Mouse (Mus musculus) cortical plate, adult 2 months (tissue): ENCODE measurements at regions not wholly inside any gene's neighbourhood (a gene's known extent, or its start where the extent isn't known, plus 50 kb on each side); places are given as distances from the start of the nearest gene placed in this dataset.

Experiments used
- H3K27ac ChIP-seq: fragments of 200-500 bp; 2 replicates; pipeline ENCODE4 v1.5.1; 2012; ENCODE audit warnings: low read length, control low read depth, inconsistent platforms; ENCODE audit not compliant: insufficient read depth
- H3K4me1 ChIP-seq: fragments of 200-500 bp; 2 replicates; pipeline ENCODE4 v1.6.1; 2011; ENCODE audit warnings: low read length; ENCODE audit not compliant: control insufficient read depth, insufficient read depth
- H3K4me3 ChIP-seq: fragments of 200-500 bp; 2 replicates; pipeline ENCODE4 v1.5.1; 2011; ENCODE audit warnings: mild to moderate bottlenecking, low read length, control low read depth; ENCODE audit not compliant: insufficient read depth
- CTCF ChIP-seq: fragments of 200-500 bp; IDR thresholded peaks from 2 replicates; pipeline ENCODE4 v1.5.1; 2011; ENCODE audit warnings: mild to moderate bottlenecking, control low read depth, low read length; ENCODE audit not compliant: insufficient read depth; ENCODE audit errors: extremely low read depth
- POLR2A ChIP-seq: fragments of 200-500 bp; IDR thresholded peaks from 2 replicates; pipeline ENCODE4 v1.6.1; 2011; ENCODE audit warnings: mild to moderate bottlenecking, low read length, control low read depth; ENCODE audit not compliant: insufficient read depth; ENCODE audit errors: extremely low read depth

DNA sequence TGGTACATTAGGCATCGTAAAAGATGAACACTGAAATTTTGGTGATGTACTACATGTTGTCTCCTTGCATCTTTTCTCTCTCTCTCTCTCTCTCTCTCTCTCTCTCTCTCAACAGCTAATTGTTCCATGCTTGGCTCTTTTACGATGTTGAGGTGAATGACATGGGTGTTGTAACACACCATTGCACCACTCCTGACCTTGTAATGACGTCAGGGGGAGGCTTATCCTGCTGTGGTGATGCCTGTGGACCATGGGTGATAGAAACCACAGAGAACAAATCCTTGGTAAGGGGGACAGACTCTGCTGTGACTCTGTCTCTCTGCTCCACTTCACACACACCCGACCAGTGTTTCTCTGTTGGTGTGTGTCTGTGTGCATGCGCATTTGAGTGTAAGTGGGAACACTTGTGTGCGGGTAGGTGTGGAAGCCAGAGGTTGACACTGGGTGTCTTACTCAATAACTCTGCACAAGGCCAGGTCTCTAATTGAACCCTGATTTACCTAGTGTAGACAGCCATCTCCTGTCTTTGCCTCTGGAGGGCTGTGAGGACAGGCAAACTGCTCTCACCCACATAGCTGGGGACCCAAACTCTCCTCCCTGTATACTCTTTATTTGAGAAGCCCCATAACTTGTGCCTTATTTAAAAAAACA lies 88.9 kb upstream of the Rreb1 start:
- Histone ChIP-seq H3K4me3 (no peak overlapping the region), H3K27ac (no peak overlapping the region), H3K4me1 (no peaks in the 10 kb centered on the region)
- TF ChIP-seq CTCF (no peak), POLR2A (no peak)

GRCm38 (mm10) chr13:37691855-37692445 lies 86.2 kb upstream of the Rreb1 start:
- TF ChIP-seq CTCF (no peak), POLR2A (no peak)
- no peak overlapping the region for H3K4me3 ChIP-seq
- H3K27ac ChIP-seq, result no peak overlapping the region
- H3K4me1 ChIP-seq, result no peaks in the 10 kb centered on the region

DNA sequence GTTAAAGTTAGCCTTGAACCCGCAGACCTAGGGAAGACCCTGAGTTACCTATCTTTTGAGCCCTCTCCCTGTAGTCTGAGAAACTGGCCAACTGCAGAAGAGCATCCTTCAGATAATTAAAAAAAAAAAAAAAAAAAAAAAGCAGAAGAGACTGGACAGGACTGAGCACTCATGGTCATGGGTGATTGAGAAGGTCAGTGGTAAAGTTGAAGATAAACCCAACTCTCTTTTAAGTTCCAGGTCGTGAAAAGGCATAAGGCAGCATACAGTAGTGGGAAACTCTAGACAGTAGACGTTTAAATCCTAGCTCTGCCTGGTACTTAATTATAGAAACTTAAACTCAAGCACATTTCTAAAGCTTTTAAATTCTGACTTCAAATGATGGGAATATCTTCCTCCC lies 84.6 kb upstream of the Rreb1 start:
- no peak overlapping the region for H3K27ac ChIP-seq
- no peak overlapping the region for H3K4me3 ChIP-seq
- no peak for TF ChIP-seq CTCF
- TF ChIP-seq POLR2A, result no peak
- no peaks in the 10 kb centered on the region for H3K4me1 ChIP-seq

DNA sequence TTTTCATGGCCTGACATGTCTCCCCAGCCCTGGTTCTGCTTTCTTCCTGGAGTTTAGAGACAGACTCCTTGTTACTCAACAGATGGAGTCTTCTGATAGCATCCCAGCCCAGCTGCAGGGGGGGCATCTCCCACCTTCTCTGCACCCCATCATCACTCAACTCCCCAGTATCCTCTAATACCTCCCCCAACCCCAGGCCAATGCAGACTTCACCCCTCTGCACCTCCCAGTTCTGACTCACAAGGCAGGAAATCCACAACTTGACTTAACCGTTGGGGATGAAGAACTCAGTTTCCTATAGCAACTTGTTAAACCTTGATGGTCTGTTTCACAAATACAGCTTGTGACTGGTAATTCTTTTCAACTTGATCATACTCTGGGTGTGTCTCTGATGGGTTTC lies 73.7 kb upstream of the Rreb1 start:
- H3K27ac ChIP-seq, result no peak overlapping the region
- no peak for TF ChIP-seq POLR2A
- TF ChIP-seq CTCF, result no peak
- H3K4me3 ChIP-seq, result no peak overlapping the region
- peaks cover 2% of the 10 kb centered on the region; the same call in 1 of the 2 replicates for H3K4me1 ChIP-seq

DNA sequence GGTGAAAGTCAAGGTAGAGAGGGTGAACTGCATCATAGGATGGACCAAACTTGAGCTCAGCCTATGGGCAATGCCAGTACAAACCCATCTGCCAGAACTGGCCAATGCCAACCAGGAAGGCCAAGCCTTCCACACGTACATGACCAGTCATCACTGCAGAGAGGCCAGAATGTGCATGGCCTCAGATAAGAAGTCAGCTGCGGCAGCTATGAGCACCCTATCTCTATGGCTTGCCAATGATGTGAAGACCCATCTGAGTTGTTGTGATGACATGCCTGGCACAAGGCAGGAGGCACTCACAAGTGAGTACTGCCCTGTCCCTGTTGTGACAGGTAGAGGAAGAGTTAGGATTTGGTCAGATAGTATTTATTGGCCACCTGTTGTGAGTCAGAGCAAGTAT lies 72.7 kb upstream of the Rreb1 start:
- Histone ChIP-seq H3K4me3 (no peak overlapping the region), H3K27ac (no peak overlapping the region), H3K4me1 (peaks cover 2% of the 10 kb centered on the region; the same call in 1 of the 2 replicates)
- TF ChIP-seq POLR2A, result no peak

- no peak overlapping the region for H3K27ac ChIP-seq
- TF ChIP-seq POLR2A, result no peak
- TF ChIP-seq CTCF, result no peak
- H3K4me3 ChIP-seq, result no peak overlapping the region
- no peaks in the 10 kb centered on the region for H3K4me1 ChIP-seq
These were observed 67.3 kb upstream of the Rreb1 start for GRCm38 (mm10) chr13:37710913-37711312.

- H3K27ac ChIP-seq, result no peak overlapping the region
- no peaks in the 10 kb centered on the region for H3K4me1 ChIP-seq
- TF ChIP-seq POLR2A, result no peak
- H3K4me3 ChIP-seq, result no peak overlapping the region
These were observed 65.2 kb upstream of the Rreb1 start for GRCm38 (mm10) chr13:37712908-37713496.

DNA sequence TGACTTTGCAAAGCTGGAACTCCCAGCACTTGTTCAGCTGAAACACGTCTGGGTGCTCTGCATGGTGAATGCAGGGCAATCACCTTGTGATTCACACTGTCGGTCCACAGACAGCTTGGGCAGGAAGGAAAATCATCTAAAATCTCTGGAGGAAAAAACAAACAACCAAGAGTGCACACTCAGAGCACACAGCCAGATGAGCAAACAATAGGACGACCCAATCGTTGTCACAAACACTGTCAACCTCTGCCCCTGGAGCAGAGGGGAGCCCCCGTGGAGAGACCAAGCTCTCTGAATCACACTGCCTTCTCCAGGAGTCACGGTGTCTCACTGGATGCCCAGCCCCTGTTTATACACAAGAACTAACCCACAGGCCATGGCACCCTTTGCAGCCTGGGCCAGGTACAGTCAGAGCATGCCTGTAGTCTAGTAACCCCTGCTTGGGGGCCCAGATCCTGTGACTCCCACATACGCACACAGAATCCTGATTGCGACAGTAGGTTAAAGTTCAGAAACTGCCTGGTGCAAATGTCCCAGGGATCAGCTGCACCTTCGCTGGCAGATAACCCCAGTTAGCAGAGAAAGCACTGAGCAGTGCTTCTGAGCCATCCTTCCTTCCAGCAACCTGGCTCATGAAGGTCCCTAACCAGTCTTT lies 63.0 kb upstream of the Rreb1 start:
- TF ChIP-seq CTCF (no peak), POLR2A (no peak)
- H3K4me3 ChIP-seq, result no peak overlapping the region
- H3K27ac ChIP-seq, result no peak overlapping the region
- no peaks in the 10 kb centered on the region for H3K4me1 ChIP-seq

- TF ChIP-seq CTCF (no peak), POLR2A (no peak)
- no peak overlapping the region for H3K4me3 ChIP-seq
- no peak overlapping the region for H3K27ac ChIP-seq
- no peaks in the 10 kb centered on the region for H3K4me1 ChIP-seq
These were observed 62.2 kb upstream of the Rreb1 start for GRCm38 (mm10) chr13:37715770-37716693.

DNA sequence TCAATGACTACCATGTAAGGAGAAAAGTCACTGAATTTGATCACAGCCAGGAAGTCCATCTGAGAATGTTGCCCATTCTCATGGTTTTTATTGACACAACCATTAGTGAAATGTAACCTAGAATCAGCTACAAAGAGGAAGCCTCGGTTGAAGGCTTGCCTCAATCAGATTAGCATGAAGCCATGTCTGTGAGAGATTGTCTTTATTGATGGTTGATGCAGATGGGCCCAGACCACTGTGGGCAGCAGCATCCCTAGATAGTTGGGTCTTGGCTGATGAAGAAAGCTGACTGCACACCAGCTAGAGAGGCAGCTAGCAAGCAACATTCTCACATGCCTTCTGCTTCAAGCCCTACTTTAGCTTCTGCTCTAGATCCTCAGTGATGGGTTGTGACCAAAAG lies 60.4 kb upstream of the Rreb1 start:
- Histone ChIP-seq H3K27ac (no peak overlapping the region), H3K4me1 (no peaks in the 10 kb centered on the region)
- TF ChIP-seq CTCF (no peak), POLR2A (no peak)

More for the DNA sequence above, 60.4 kb upstream of the Rreb1 start:
- H3K4me3 ChIP-seq, result no peak overlapping the region
